Mouse (Mus musculus) neural tube, embryonic 11.5 days (tissue): ENCODE measurements around the gene Fam209. TPM values are rescaled to one million over a fixed set of nuclear protein-coding genes. Genes with fewer than 3 reads are reported as not detected.

Source experiments
- ATAC-seq: fragments of 200-750 bp; cut with Nextera tagmentation; 2 replicates; pipeline ENCODE4 v1.8.0; 2017; ENCODE audit warnings: moderate number of reproducible peaks, mild to moderate bottlenecking, moderate TSS enrichment, moderate library complexity; ENCODE audit not compliant: insufficient read depth, low FRiP score, low TSS enrichment
- DNase-seq: peaks from one replicate; pipeline ENCODE4 v3.0.0-alpha.2; 2015; ENCODE audit warnings: low spot score
- H3K27ac ChIP-seq: fragments of 300-500 bp; sonication (generic); 2 replicates; pipeline ENCODE4 v1.5.1; 2014; ENCODE audit warnings: low read depth, mild to moderate bottlenecking, low read length
- H3K27me3 ChIP-seq: fragments of 300-500 bp; sonication (generic); 2 replicates; pipeline ENCODE4 v1.6.1; 2014; ENCODE audit warnings: mild to moderate bottlenecking, low read length, mixed read lengths; ENCODE audit not compliant: control insufficient read depth, insufficient read depth
- H3K36me3 ChIP-seq: fragments of 300-500 bp; sonication (generic); 2 replicates; pipeline ENCODE4 v1.6.1; 2014; ENCODE audit warnings: mild to moderate bottlenecking, low read length, moderate library complexity, mixed read lengths; ENCODE audit not compliant: control insufficient read depth, insufficient read depth
- H3K4me1 ChIP-seq: fragments of 300-500 bp; sonication (generic); 2 replicates; pipeline ENCODE4 v1.6.1; 2014; ENCODE audit warnings: low read length, mixed read lengths; ENCODE audit not compliant: control insufficient read depth, insufficient read depth
- H3K4me2 ChIP-seq: fragments of 300-500 bp; sonication (generic); 2 replicates; pipeline ENCODE4 v1.6.1; 2014; ENCODE audit warnings: low read depth, mild to moderate bottlenecking, moderate library complexity
- H3K4me3 ChIP-seq: fragments of 300-500 bp; sonication (generic); 2 replicates; pipeline ENCODE4 v1.5.1; 2014; ENCODE audit warnings: low read depth, low read length
- H3K9ac ChIP-seq: fragments of 300-500 bp; sonication (generic); 2 replicates; pipeline ENCODE4 v1.6.1; 2014; ENCODE audit warnings: mild to moderate bottlenecking, low read length
- H3K9me3 ChIP-seq: fragments of 300-500 bp; sonication (generic); 2 replicates; pipeline ENCODE4 v1.6.1; 2016; ENCODE audit warnings: low read length; ENCODE audit not compliant: control insufficient read depth
- WGBS: fragments of 180-500 bp; shearing (Covaris S2); extraction: QIAGEN DNeasy Blood & Tissue Kit; methylation state at CpG from one replicate; pipeline ENCODE4 v1.1.7; 2014; 5-methylcytosine and 5-hydroxymethylcytosine counted together
- polyA plus RNA-seq: library from polyadenylated mRNA; unstranded; fragments of >200 nt; fragmentation: Nextera tagmentation; extraction: Ambion mirVana; gene quantifications from 2 replicates; pipeline ENCODE4 v1.2.1, GENCODE M21; 2014

The Fam209 gene
- polyA plus RNA-seq, 1 experiment from 2014 or later = not detected

DNA sequence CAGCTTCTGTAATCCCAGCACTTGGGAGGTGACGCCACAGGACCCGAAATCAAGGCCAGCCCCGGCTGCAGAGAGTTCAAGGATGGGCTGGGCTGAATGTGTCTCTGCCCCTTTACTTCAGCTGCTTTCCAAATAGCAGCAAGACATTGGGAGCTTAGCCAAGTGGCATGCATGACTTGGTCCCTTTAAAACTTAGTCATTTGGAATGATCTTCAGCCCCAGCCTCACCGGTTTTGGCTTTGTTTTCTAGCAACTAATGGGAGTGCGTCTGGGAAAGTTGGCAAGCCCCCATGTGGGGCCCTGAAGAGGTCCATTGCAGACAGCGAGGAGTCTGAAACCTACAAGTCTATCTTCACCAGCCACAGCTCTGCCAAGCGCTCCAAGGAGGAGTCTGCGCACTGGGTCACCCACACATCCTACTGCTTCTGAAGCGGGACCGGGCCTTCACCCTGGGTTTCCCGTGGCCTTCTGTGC is 3.9 kb upstream of the Fam209 start:
- 80% methylated on average over 11 of the region's 11 CpGs for WGBS
- peaks cover 3% of the 10 kb centered on the region for H3K36me3 ChIP-seq
- H3K27ac ChIP-seq = no peak overlapping the region
- DNase-seq = no peak
- H3K9me3 ChIP-seq = no peaks in the 10 kb centered on the region
- ATAC-seq = no peak
- H3K4me2 ChIP-seq = no peak overlapping the region
- no peaks in the 10 kb centered on the region for H3K27me3 ChIP-seq
- H3K9ac ChIP-seq = no peak overlapping the region
- no peaks in the 10 kb centered on the region for H3K4me1 ChIP-seq
- no peak overlapping the region for H3K4me3 ChIP-seq

DNA sequence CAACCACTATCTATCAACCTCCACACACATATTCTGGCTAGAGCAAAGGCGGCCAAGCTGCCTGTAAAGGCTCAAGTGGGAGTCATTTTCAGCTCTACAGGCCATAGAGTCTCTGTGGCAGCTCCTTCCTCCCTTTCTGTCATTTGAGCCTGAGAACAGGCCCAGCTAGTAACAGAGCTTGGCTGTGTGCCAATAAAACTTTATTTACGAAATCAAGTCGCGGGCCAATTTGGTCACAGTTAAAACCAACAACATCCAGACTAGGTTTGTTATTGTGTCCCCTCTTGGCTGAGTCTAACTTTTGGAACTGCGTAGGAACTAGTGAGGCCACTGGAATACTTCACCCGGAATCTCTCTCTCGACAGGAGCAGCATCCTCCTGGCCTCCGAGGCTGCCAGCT is 1.3 kb downstream of the Fam209 start:
- no peaks in the 10 kb centered on the region for H3K36me3 ChIP-seq
- no peak overlapping the region for H3K27ac ChIP-seq
- no peak for ATAC-seq
- no peak overlapping the region for H3K9ac ChIP-seq
- H3K27me3 ChIP-seq = no peaks in the 10 kb centered on the region
- DNase-seq = no peak
- H3K9me3 ChIP-seq = no peaks in the 10 kb centered on the region
- 85% methylated on average over 8 of the region's 8 CpGs for WGBS
- no peaks in the 10 kb centered on the region for H3K4me1 ChIP-seq
- H3K4me3 ChIP-seq = no peak overlapping the region
- no peak overlapping the region for H3K4me2 ChIP-seq

DNA sequence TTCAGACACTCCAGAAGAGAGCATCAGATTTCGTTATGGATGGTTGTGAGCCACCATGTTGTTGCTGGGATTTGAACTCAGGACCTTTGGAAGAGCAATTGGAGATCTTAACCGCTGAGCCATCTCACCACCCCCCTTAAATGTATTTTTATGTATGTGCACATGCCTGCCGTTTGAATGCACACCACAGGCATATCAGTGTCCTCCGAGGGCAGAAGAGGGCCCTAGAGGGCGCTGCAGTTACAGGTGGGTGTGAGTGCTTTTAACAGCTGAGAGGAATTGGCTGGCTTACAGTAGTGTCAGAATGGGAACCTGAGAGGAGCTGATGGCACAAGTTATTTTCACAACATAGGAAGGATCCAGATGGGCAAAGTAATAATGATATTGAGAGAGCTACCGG is 2.6 kb downstream of the Fam209 start:
- H3K36me3 ChIP-seq = no peaks in the 10 kb centered on the region
- no peak overlapping the region for H3K27ac ChIP-seq
- no peaks in the 10 kb centered on the region for H3K9me3 ChIP-seq
- H3K4me1 ChIP-seq = no peaks in the 10 kb centered on the region
- no peak overlapping the region for H3K4me3 ChIP-seq
- no peaks in the 10 kb centered on the region for H3K27me3 ChIP-seq
- DNase-seq = no peak
- no peak overlapping the region for H3K4me2 ChIP-seq
- no peak for ATAC-seq
- WGBS = 35% methylated on average over 6 of the region's 6 CpGs
- H3K9ac ChIP-seq = no peak overlapping the region

DNA sequence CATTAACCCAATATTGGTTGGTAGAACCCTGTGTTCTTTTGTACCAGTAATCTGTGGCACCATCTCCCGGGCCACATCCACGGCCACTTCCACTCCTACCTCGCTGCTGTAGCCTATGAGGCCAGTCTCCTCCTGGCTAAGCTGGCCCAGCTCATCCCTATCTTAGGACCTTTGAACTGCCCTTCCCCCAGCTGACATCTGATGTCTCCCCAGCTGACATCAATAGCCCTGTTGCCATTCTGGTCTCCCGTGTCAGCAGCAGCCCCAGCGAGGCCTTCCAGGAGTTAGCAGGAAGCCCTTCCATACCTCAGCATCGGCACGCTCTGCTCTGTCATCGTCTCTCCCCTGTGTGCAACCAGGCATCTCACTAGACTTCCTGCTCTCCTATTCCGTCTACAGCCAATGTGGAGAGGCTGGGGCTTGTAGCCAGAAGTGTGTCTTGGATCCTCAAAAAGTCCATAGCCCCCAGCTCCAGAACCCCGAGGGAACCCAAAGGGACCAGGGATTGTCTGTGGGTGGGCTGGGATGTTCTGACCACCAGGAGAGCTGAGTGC is 4.5 kb downstream of the Fam209 start:
- no peaks in the 10 kb centered on the region for H3K4me1 ChIP-seq
- DNase-seq = no peak
- no peaks in the 10 kb centered on the region for H3K36me3 ChIP-seq
- no peak overlapping the region for H3K9ac ChIP-seq
- H3K9me3 ChIP-seq = no peaks in the 10 kb centered on the region
- no peak for ATAC-seq
- 46% methylated on average over 10 of the region's 10 CpGs for WGBS
- no peak overlapping the region for H3K4me2 ChIP-seq
- no peak overlapping the region for H3K4me3 ChIP-seq
- H3K27me3 ChIP-seq = no peaks in the 10 kb centered on the region
- H3K27ac ChIP-seq = no peak overlapping the region

DNA sequence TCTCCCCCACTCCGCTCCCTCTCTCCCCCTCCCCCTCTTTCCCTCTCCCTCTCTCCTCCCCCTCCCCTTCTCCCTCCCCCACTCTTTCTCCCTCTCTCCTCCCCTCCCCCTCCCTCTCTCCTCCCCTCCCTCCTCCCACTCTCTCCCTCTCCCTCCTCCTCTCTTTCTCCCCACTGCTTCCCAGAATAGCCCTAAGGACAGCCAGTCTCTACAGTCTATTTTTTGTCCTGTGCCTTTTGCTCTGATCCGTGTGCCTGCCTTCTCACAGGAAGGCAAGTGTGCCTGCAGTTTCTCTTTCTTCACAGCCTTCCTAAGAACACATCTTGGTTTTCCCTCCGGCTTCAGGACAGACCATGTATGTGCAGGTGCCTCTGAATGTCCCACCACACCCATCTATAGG is 5.0 kb downstream of the Fam209 start:
- Histone ChIP-seq H3K9ac (no peak overlapping the region), H3K9me3 (no peaks in the 10 kb centered on the region), H3K27me3 (no peaks in the 10 kb centered on the region), H3K4me3 (no peak overlapping the region), H3K4me2 (no peak overlapping the region), H3K36me3 (no peaks in the 10 kb centered on the region), H3K4me1 (no peaks in the 10 kb centered on the region), H3K27ac (no peak overlapping the region)
- 53% methylated on average over 3 of the region's 3 CpGs for WGBS
- DNase-seq (no peak), ATAC-seq (no peak)

DNA sequence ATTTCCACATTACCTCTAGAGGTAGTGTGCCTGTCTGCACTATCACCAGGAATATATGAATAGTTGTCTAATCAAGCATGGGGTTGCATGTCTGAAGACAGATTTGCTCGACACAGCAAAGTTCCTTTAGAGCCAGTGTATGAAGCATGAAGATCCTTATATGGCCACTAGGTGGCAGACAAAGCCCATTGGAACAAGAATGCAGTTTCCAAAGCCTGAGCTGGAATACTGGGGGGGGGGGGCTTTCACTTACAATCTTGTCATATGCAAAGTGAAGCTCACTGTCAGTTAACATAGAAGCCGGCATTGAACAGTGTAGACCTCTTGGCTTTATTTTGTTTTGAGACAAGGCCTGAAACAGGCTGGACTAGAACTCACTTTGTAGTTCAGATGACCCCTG is 5.5 kb downstream of the Fam209 start:
- Histone ChIP-seq H3K36me3 (no peaks in the 10 kb centered on the region), H3K4me2 (no peak overlapping the region), H3K9ac (no peak overlapping the region), H3K4me3 (no peak overlapping the region), H3K27me3 (no peaks in the 10 kb centered on the region), H3K9me3 (no peaks in the 10 kb centered on the region), H3K4me1 (no peaks in the 10 kb centered on the region), H3K27ac (no peak overlapping the region)
- peak; percentile 58 for DNase-seq
- 3% methylated on average over 2 of the region's 2 CpGs for WGBS
- no peak for ATAC-seq

DNA sequence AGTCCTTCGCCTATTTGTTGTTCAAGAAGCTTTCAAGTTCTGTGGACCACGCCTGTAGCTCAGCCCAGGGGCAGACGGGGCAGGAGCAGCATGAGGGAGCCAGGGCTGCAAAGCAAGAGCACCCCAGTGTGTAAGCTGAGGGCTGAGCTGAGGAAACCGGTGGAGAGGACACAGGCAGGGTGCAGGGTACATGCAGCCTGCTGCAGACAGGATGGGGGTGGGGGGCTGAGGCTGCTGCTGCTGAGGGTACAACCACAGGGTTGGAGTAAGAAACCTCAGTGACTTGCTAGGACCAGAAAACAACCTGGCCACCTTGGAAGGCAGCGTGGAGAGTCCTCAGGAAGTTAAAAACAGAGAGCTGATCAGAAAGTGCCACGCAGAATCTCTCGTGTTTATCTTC is 8.0 kb downstream of the Fam209 start:
- Histone ChIP-seq H3K9ac (no peak overlapping the region), H3K27me3 (no peaks in the 10 kb centered on the region), H3K4me2 (no peak overlapping the region), H3K36me3 (no peaks in the 10 kb centered on the region), H3K9me3 (no peaks in the 10 kb centered on the region), H3K4me1 (no peaks in the 10 kb centered on the region), H3K27ac (no peak overlapping the region), H3K4me3 (no peak overlapping the region)
- no peak for DNase-seq
- 65% methylated on average over 7 of the region's 7 CpGs for WGBS
- ATAC-seq = no peak

DNA sequence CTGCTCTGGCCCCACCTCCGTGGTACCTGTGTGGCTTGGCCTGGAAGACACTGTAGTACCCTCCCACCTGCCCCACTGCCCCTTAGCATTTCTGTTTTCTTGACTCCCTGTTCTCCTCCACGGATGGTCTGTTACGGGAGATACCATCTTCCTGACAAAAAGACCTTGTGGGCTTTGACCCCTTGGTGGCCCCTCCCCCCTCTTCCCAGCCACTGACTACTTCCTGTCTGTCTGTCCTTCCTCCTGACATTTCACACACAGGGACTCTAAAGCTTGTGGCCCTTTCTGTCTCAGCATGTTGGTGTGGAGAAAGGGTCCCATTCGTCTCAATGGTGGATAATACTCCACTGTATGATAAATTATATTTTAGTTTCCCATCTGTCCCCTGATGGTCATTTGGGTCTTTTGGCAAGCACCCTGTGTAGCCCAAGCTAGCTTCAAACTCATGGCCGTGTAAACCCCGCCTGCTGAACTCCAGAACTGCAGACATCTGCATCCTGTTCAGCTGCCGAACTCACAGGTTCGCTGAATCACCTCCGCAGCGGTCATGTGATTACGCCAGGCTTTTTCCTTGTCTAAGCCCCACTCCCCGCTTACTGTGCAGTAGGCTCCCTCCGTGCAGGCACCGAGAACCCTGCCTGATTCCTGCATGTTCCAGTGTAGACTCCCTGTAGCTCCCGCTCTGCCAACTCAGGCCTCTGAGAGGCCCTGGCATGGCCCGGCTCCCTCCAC is 9.5 kb downstream of the Fam209 start:
- Histone ChIP-seq H3K9me3 (no peaks in the 10 kb centered on the region), H3K27me3 (no peaks in the 10 kb centered on the region)
- 85% methylated on average over 16 of the region's 16 CpGs for WGBS

DNA sequence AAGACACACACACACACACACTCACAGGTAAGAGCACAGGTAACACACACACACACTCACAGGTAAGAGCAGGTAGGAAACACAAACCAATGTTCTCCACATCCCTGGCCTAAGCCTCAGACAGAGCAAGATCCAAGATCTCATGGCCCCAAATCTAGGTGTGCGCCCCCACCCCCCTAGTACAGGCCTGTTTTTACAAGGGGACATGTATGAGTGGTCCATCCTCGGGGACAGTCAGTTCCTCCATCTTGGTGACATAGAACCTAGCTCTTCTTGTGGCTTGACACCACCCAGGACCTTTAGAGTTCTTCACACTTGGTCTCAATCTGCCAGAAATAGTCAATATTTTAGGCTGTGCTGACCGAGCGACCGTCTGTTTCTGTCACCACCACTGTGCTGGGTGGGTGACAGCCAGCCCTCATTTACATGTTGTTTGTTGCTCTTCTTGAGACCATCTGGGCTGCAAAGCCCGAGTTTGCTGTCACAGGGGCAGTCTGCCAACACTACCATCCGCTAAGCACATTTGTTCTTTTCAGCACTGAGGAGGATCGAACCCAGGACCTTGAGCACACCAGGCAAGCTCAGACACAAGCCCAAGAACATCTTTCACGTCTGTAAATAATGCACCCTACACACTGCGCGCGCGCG is 11.6 kb downstream of the Fam209 start:
- ATAC-seq (no peak), DNase-seq (no peak)
- Histone ChIP-seq H3K27ac (no peak overlapping the region), H3K4me3 (no peak overlapping the region), H3K27me3 (no peaks in the 10 kb centered on the region), H3K9me3 (no peaks in the 10 kb centered on the region), H3K9ac (no peak overlapping the region), H3K4me2 (no peak overlapping the region), H3K4me1 (no peaks in the 10 kb centered on the region), H3K36me3 (no peaks in the 10 kb centered on the region)
- 86% methylated on average over 14 of the region's 14 CpGs for WGBS

More for the DNA sequence above, 9.5 kb downstream of the Fam209 start:
- Histone ChIP-seq H3K4me1 (no peaks in the 10 kb centered on the region), H3K4me3 (no peak overlapping the region), H3K4me2 (no peak overlapping the region), H3K9ac (no peak overlapping the region), H3K36me3 (no peaks in the 10 kb centered on the region), H3K27ac (no peak overlapping the region)
- no peak for DNase-seq
- no peak for ATAC-seq
